Mouse (Mus musculus): Measurements from ENCODE around the gene Rbfox1. TPM values are rescaled to one million over a fixed set of nuclear protein-coding genes. Genes with fewer than 3 reads are reported as not detected.

The Rbfox1 gene
- total and polyA plus RNA-seq, 2 experiments = 0.09 TPM; not detected in 1

DNA sequence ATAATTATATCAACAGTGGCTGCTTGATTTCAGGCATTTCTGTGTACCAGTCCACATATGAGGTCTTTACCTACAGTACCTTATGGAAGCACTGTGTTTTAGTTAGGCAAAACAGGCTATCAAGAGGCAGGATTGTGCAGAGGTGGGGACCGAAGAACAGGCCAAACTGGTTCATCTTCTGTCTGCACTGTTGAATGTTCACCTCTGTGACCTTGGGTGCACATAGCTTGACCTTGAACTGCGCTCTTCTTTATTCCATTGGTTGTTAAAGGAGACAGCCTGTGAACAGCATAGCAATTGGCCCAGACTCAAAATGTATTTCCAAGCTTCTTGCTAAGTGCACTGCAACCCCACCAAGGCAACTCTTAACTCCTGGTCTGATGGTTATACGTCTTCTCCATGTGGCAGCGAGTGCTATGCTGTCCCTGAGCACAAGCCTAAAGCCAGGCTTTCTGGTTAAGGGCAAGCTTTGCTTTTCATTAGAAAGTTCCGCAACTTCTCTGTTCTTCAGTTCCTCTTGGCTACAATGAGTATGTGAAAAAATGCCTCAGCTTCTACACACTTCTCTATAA lies 1196.6 kb downstream of the Rbfox1 start:
- Histone ChIP-seq H3K27me3 (ENCODE audit: control insufficient read depth, insufficient read depth, low read length) (no peaks in the 10 kb centered on the region), H3K4me3 (ENCODE audit: insufficient read depth, low read depth, low read length) (no peak overlapping the region), H3K4me1 (ENCODE audit: control insufficient read depth, insufficient read depth, low read length) (no peaks in the 10 kb centered on the region), H3K79me2 (ENCODE audit: control insufficient read depth, insufficient read depth, low read length) (no peaks in the 10 kb centered on the region), H3K9ac (ENCODE audit: low read depth, low read length) (no peak overlapping the region), H3K36me3 (ENCODE audit: control insufficient read depth, insufficient read depth, low read length) (no peaks in the 10 kb centered on the region), H3K27ac (replicated peaks; ENCODE audit: insufficient read depth, low read depth, low read length) (no peak overlapping the region)
- DNase-seq (ENCODE audit: extremely low read depth, low read depth, low spot score) = no peak
- 87% methylated on average over 5 of the region's 5 CpGs for WGBS
- no peak for TF ChIP-seq POLR2A (IDR thresholded peaks at IDR 0.05; ENCODE audit: extremely low read depth, insufficient read depth, low read length)
- TF ChIP-seq CTCF (IDR thresholded peaks at IDR 0.05; ENCODE audit: low read depth, low read length) = no peak

DNA sequence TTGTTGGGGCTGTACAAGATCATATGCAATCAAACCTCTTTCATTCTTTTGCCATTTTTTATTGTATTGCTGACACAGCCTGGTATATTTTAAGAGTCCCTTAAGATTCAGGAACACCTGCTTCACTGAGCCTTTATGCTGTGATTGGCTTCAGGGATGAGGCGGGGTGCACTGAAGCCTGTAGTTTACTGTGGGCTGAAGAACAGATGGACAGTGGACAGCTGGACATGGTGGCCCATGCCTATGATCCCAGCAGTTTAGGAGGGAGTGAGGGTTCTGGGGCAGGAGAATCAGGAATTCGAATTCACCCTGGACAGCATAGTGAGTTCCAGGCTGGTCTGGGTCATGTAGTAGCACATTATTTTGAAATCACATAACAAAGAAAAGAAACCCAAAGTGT lies 1198.8 kb downstream of the Rbfox1 start:
- Histone ChIP-seq H3K4me3 (ENCODE audit: insufficient read depth, low read depth, low read length) (no peak overlapping the region), H3K27ac (replicated peaks; ENCODE audit: insufficient read depth, low read depth, low read length) (no peak overlapping the region), H3K4me1 (ENCODE audit: control insufficient read depth, insufficient read depth, low read length) (no peaks in the 10 kb centered on the region), H3K36me3 (ENCODE audit: control insufficient read depth, insufficient read depth, low read length) (no peaks in the 10 kb centered on the region), H3K9ac (ENCODE audit: low read depth, low read length) (no peak overlapping the region), H3K79me2 (ENCODE audit: control insufficient read depth, insufficient read depth, low read length) (no peaks in the 10 kb centered on the region), H3K27me3 (ENCODE audit: control insufficient read depth, insufficient read depth, low read length) (no peaks in the 10 kb centered on the region)
- no peak for DNase-seq (ENCODE audit: extremely low read depth, low read depth, low spot score)
- TF ChIP-seq CTCF (IDR thresholded peaks at IDR 0.05; ENCODE audit: low read depth, low read length) (no peak), POLR2A (IDR thresholded peaks at IDR 0.05; ENCODE audit: extremely low read depth, insufficient read depth, low read length) (no peak)
- 89% methylated on average over 2 of the region's 2 CpGs for WGBS

DNA sequence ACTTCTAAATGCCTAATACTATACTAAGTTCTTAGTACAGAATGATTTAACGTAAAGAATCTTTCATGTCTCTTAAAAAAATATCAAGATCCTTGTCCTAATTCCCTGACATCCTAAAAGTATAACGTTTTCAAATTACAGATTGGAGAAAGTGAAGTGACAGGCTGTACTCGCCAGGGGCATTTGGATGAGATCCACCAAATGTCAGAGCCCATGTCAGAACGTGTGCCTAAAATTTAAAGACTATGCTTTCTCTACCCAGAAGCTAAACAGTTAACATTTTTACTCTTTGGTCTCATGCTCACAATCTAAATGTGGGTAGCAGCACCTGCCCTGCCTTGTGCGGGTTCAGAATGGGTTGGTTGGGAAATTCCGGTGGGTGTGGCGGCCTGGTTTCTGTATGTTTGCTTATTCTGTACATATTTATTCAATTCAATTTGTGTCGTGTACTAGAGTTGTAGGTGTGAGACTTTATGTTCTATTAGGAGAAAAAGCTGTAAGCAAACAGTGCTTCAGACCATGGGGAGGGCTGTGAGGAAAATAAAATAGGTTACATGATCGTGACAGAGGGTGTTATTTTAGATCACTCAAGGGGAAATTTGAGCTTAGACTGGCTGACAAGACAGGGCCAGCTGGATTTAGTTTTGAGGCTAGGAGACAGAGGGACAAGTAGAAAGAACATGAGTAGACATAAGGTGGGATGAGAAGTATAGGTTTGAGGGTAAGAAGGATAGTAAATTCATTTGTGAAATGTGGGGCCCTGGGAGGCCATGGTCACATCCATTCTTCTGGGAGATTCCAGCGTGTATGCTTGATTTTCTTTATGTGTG lies 1203.7 kb downstream of the Rbfox1 start:
- H3K9ac ChIP-seq (ENCODE audit: low read depth, low read length) = no peak overlapping the region
- no peaks in the 10 kb centered on the region for H3K36me3 ChIP-seq (ENCODE audit: control insufficient read depth, insufficient read depth, low read length)
- no peak overlapping the region for H3K4me3 ChIP-seq (ENCODE audit: insufficient read depth, low read depth, low read length)
- no peak for TF ChIP-seq CTCF (IDR thresholded peaks at IDR 0.05; ENCODE audit: low read depth, low read length)
- no peak for TF ChIP-seq POLR2A (IDR thresholded peaks at IDR 0.05; ENCODE audit: extremely low read depth, insufficient read depth, low read length)
- no peaks in the 10 kb centered on the region for H3K79me2 ChIP-seq (ENCODE audit: control insufficient read depth, insufficient read depth, low read length)
- H3K4me1 ChIP-seq (ENCODE audit: control insufficient read depth, insufficient read depth, low read length) = peaks cover 11% of the 10 kb centered on the region
- 73% methylated on average over 10 of the region's 10 CpGs for WGBS
- H3K27me3 ChIP-seq (ENCODE audit: control insufficient read depth, insufficient read depth, low read length) = no peaks in the 10 kb centered on the region
- no peak for DNase-seq (ENCODE audit: extremely low read depth, low read depth, low spot score)
- no peak overlapping the region for H3K27ac ChIP-seq (replicated peaks; ENCODE audit: insufficient read depth, low read depth, low read length)

DNA sequence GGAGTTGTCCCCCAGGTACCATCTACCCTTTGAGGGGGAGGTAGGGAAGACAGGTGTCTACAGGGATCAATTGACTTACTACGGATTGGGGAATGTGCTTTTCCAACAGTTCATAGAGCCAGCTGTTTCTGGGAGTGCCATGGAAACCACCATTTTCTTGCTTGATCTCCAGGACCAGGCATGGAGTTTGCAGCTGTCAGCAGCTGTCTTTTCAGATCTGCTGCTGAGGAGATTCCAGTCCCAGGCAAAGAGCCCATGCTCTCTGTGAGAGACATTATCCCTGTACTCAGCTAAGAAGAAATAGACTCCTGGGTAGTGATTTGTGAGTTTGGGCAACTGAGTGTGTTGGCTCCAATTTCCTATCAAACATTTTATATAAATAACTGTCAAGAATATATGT lies 1204.3 kb downstream of the Rbfox1 start:
- DNase-seq (ENCODE audit: extremely low read depth, low read depth, low spot score) = no peak
- TF ChIP-seq CTCF (IDR thresholded peaks at IDR 0.05; ENCODE audit: low read depth, low read length) (no peak), POLR2A (IDR thresholded peaks at IDR 0.05; ENCODE audit: extremely low read depth, insufficient read depth, low read length) (no peak)
- Histone ChIP-seq H3K9ac (ENCODE audit: low read depth, low read length) (no peak overlapping the region), H3K79me2 (ENCODE audit: control insufficient read depth, insufficient read depth, low read length) (no peaks in the 10 kb centered on the region), H3K4me3 (ENCODE audit: insufficient read depth, low read depth, low read length) (no peak overlapping the region), H3K4me1 (ENCODE audit: control insufficient read depth, insufficient read depth, low read length) (peaks cover 15% of the 10 kb centered on the region), H3K36me3 (ENCODE audit: control insufficient read depth, insufficient read depth, low read length) (no peaks in the 10 kb centered on the region), H3K27ac (replicated peaks; ENCODE audit: insufficient read depth, low read depth, low read length) (no peak overlapping the region), H3K27me3 (ENCODE audit: control insufficient read depth, insufficient read depth, low read length) (no peaks in the 10 kb centered on the region)
- WGBS = 84% methylated on average over 1 of the region's 1 CpGs

DNA sequence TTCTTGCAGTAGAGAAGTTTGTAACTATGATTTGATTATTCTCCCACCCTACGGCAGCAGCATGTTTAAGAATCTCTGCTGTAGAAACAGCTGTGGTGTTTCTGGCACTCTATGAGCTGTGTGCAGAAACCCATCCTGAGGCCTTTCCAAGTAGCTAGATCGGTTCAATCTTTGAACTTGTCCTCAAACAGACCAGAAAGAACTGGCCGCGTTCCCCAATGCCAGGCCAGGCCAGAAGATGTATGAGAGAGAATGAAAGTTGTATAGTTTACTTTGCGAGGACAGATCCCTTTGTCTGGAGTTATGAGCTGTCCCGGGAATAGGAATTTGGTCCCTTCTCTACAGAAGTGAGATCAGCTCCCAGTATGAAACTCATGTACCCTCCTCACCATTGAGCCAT lies 1205.0 kb downstream of the Rbfox1 start:
- no peaks in the 10 kb centered on the region for H3K27me3 ChIP-seq (ENCODE audit: control insufficient read depth, insufficient read depth, low read length)
- 17% methylated on average over 6 of the region's 6 CpGs for WGBS
- H3K4me1 ChIP-seq (ENCODE audit: control insufficient read depth, insufficient read depth, low read length) = peaks cover 15% of the 10 kb centered on the region
- DNase-seq (ENCODE audit: extremely low read depth, low read depth, low spot score) = peak; percentile 87
- no peak overlapping the region for H3K9ac ChIP-seq (ENCODE audit: low read depth, low read length)
- H3K27ac ChIP-seq (replicated peaks; ENCODE audit: insufficient read depth, low read depth, low read length) = no peak overlapping the region
- H3K4me3 ChIP-seq (ENCODE audit: insufficient read depth, low read depth, low read length) = no peak overlapping the region
- H3K79me2 ChIP-seq (ENCODE audit: control insufficient read depth, insufficient read depth, low read length) = no peaks in the 10 kb centered on the region
- TF ChIP-seq CTCF (IDR thresholded peaks at IDR 0.05; ENCODE audit: low read depth, low read length) (no peak), POLR2A (IDR thresholded peaks at IDR 0.05; ENCODE audit: extremely low read depth, insufficient read depth, low read length) (no peak)
- no peaks in the 10 kb centered on the region for H3K36me3 ChIP-seq (ENCODE audit: control insufficient read depth, insufficient read depth, low read length)

DNA sequence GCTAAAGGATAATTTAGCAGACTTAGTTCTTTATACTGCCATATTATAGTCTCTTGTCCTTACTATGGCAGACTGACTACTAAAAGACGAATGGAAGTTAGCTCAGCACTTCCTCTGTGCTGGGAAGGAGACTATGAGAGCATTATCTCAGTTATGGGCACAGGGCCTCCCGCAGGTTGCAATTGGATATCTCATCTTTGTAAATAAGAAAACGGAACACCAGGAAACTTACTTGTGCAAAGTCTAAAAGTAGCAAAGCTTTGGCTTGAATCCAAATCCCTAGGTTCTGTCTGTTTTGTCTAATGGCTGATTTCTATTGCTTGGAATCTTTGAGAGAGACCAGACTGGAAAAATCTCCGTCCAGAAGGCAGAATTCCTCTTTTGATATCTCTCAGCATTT lies 1207.7 kb downstream of the Rbfox1 start:
- Histone ChIP-seq H3K9ac (ENCODE audit: low read depth, low read length) (no peak overlapping the region), H3K4me1 (ENCODE audit: control insufficient read depth, insufficient read depth, low read length) (peaks cover 17% of the 10 kb centered on the region), H3K27ac (replicated peaks; ENCODE audit: insufficient read depth, low read depth, low read length) (no peak overlapping the region), H3K4me3 (ENCODE audit: insufficient read depth, low read depth, low read length) (no peak overlapping the region), H3K27me3 (ENCODE audit: control insufficient read depth, insufficient read depth, low read length) (no peaks in the 10 kb centered on the region), H3K36me3 (ENCODE audit: control insufficient read depth, insufficient read depth, low read length) (no peaks in the 10 kb centered on the region), H3K79me2 (ENCODE audit: control insufficient read depth, insufficient read depth, low read length) (no peaks in the 10 kb centered on the region)
- peak; percentile 66 for DNase-seq (ENCODE audit: extremely low read depth, low read depth, low spot score)
- 31% methylated on average over 4 of the region's 4 CpGs for WGBS
- TF ChIP-seq POLR2A (IDR thresholded peaks at IDR 0.05; ENCODE audit: extremely low read depth, insufficient read depth, low read length) (no peak), CTCF (IDR thresholded peaks at IDR 0.05; ENCODE audit: low read depth, low read length) (no peak)
